ENCODE assay signal across 14 mouse cellular contexts in genomic region chr8:120686051-120686450, GRCm38 (mm10). TPM values are rescaled to one million over a fixed set of nuclear protein-coding genes. Genes with fewer than 3 reads are reported as not detected.
A peak's percentile ranks its signal among the peaks of the same experiment; 100 is the strongest.
DNase-seq lines count a peak whose midpoint lies in the region; ATAC-seq and TF ChIP-seq lines count a peak whose summit lies in the region.
"Had no signal": no experiment of that assay in that cellular context is flagged by ENCODE, and none has a peak within 500 bp of the region (broad histone marks: within the 10 kb centered on the region; RNA-seq: fewer than 3 reads in every experiment).

No protein-coding gene starts in this region.

- no peaks in the 10 kb centered on the region for H3K27me3 ChIP-seq in stomach, embryonic 14.5 days (ENCODE audit: control insufficient read depth, insufficient read depth, low read length)
- no peaks in the 10 kb centered on the region for H3K27me3 ChIP-seq in stomach, postnatal 0 days (ENCODE audit: control insufficient read depth, insufficient read depth, low read length)
- H3K27me3 ChIP-seq in liver, embryonic 14.5 days (ENCODE audit: control insufficient read depth, insufficient read depth, low read length) = no peaks in the 10 kb centered on the region

- no peak for ATAC-seq in stomach, embryonic 14.5 days (ENCODE audit: insufficient number of reproducible peaks, insufficient read depth, low FRiP score, low read depth)
- ATAC-seq in stomach, postnatal 0 days (ENCODE audit: low FRiP score, low TSS enrichment) = no peak
- peak; percentile 27; the same call in 1 of the 2 replicates for ATAC-seq in liver, embryonic 14.5 days (ENCODE audit: insufficient read depth)

- DNase-seq in heart, adult 11 months = peak; percentile 99
- DNase-seq in heart, postnatal 10 days = no peak
- no peak for DNase-seq in stomach, postnatal 0 days (ENCODE audit: low spot score)
- no peak for DNase-seq in liver, embryonic 14.5 days (ENCODE audit: low read depth in 3 of 3, low spot score in 3 of 3)
- DNase-seq in skeletal muscle tissue, adult 2 months (ENCODE audit: low read depth, low spot score) = peak; percentile 52
- no peak for DNase-seq in cerebellum, adult 11 months
- DNase-seq in urinary bladder, postnatal 10 days (ENCODE audit: low spot score) = no peak
- DNase-seq: cerebellum, adult 9-11 months; layer of hippocampus, postnatal 36 days; midbrain, embryonic 14.5 days; thymus, adult 18-20 months had no signal

- H3K4me3 ChIP-seq in stomach, embryonic 14.5 days (ENCODE audit: low read depth, low read length) = no peak overlapping the region
- H3K4me3 ChIP-seq in stomach, postnatal 0 days (ENCODE audit: low read depth, low read length) = no peak overlapping the region
- no peak overlapping the region for H3K4me3 ChIP-seq in liver, embryonic 14.5 days (ENCODE audit: insufficient read depth in 1 of 2, low read depth in 2 of 2, low read length in 2 of 2)
- H3K4me3 ChIP-seq: forebrain, embryonic 10.5 days; hindbrain, embryonic 12.5 days had no signal

- no peak for TF ChIP-seq CTCF in stomach, postnatal 0 days (IDR thresholded peaks at IDR 0.05; ENCODE audit: low read depth)
- TF ChIP-seq CTCF in liver, embryonic 14.5 days (IDR thresholded peaks at IDR 0.05; ENCODE audit: low read depth) = no peak

- H3K4me2 ChIP-seq in stomach, embryonic 14.5 days (replicated peaks; ENCODE audit: low read depth, low read length) = no peak overlapping the region
- H3K4me2 ChIP-seq in stomach, postnatal 0 days (replicated peaks; ENCODE audit: low read depth) = no peak overlapping the region
- H3K4me2 ChIP-seq in liver, embryonic 14.5 days (ENCODE audit: low read depth) = no peak overlapping the region
- H3K4me2 ChIP-seq: hindbrain, embryonic 12.5 days had no signal

- H3K4me1 ChIP-seq in stomach, embryonic 14.5 days (ENCODE audit: control insufficient read depth, insufficient read depth, low read length) = peaks cover 14% of the 10 kb centered on the region
- peaks cover 9% of the 10 kb centered on the region for H3K4me1 ChIP-seq in stomach, postnatal 0 days (replicated peaks; ENCODE audit: control insufficient read depth, insufficient read depth)
- no peaks in the 10 kb centered on the region for H3K4me1 ChIP-seq in liver, embryonic 14.5 days (replicated peaks; ENCODE audit: control insufficient read depth in 2 of 2, insufficient read depth in 2 of 2, low read length in 1 of 2)

- no peaks in the 10 kb centered on the region for H3K9me3 ChIP-seq in stomach, embryonic 14.5 days (ENCODE audit: control insufficient read depth, low read depth, low read length)
- H3K9me3 ChIP-seq in stomach, postnatal 0 days (ENCODE audit: control insufficient read depth, low read length) = no peaks in the 10 kb centered on the region
- no peaks in the 10 kb centered on the region for H3K9me3 ChIP-seq in liver, embryonic 14.5 days (ENCODE audit: control insufficient read depth, low read length)
- H3K9me3 ChIP-seq: forebrain, embryonic 10.5 days; hindbrain, embryonic 12.5 days had no signal

- intact Hi-C loops in heart, postnatal 10 days (cut with DNase I) = no loop called here

- no peak for TF ChIP-seq EP300 in stomach, postnatal 0 days (optimal IDR thresholded peaks at IDR 0.05)
- no peak for TF ChIP-seq EP300 in liver, embryonic 14.5 days (IDR thresholded peaks at IDR 0.05; ENCODE audit: low read depth)

- no peak overlapping the region for H3K9ac ChIP-seq in stomach, embryonic 14.5 days (replicated peaks; ENCODE audit: low read depth, low read length)
- no peak overlapping the region for H3K9ac ChIP-seq in stomach, postnatal 0 days (ENCODE audit: low read length)
- H3K9ac ChIP-seq in liver, embryonic 14.5 days (replicated peaks) = no peak overlapping the region
- H3K9ac ChIP-seq: hindbrain, embryonic 12.5 days had no signal

- peak overlapping the region; percentile 78; the same call in 1 of the 2 replicates for H3K27ac ChIP-seq in stomach, embryonic 14.5 days (ENCODE audit: low read length)
- no peak overlapping the region for H3K27ac ChIP-seq in stomach, postnatal 0 days (replicated peaks)
- no peak overlapping the region for H3K27ac ChIP-seq in liver, embryonic 14.5 days
- H3K27ac ChIP-seq: forebrain, embryonic 10.5 days; hindbrain, embryonic 12.5 days had no signal

- no peaks in the 10 kb centered on the region for H3K36me3 ChIP-seq in stomach, embryonic 14.5 days (ENCODE audit: control insufficient read depth, insufficient read depth, low read length)
- no peaks in the 10 kb centered on the region for H3K36me3 ChIP-seq in stomach, postnatal 0 days (ENCODE audit: control insufficient read depth, insufficient read depth, low read length)
- H3K36me3 ChIP-seq in liver, embryonic 14.5 days (replicated peaks; ENCODE audit: control insufficient read depth, insufficient read depth, low read depth) = no peaks in the 10 kb centered on the region
- H3K36me3 ChIP-seq: forebrain, embryonic 10.5 days; hindbrain, embryonic 12.5 days had no signal

- 88% methylated on average over 13 of the region's 13 CpGs for WGBS in stomach, embryonic 14.5 days
- 82% methylated on average over 13 of the region's 13 CpGs for WGBS in stomach, postnatal 0 days
- 31% methylated on average over 13 of the region's 13 CpGs for WGBS in liver, embryonic 14.5 days (ENCODE audit: insufficient replicate concordance)

RNA-seq across cellular contexts. Expression of gene Emc8, which starts 17.7 kb away (rescaled TPM):
- total RNA-seq in heart, postnatal 10 days (2021) = 10 to 100 TPM; 65.9 to 68.6 TPM
- polyA plus RNA-seq in stomach, embryonic 14.5 days (2014; fragmentation: Nextera tagmentation; extraction: Ambion mirVana) = 244 and 254 TPM in 2 replicates
- polyA plus RNA-seq in stomach, postnatal 0 days (2015; fragmentation: Nextera tagmentation; extraction: Ambion mirVana) = 149 and 162 TPM in 2 replicates
- polyA plus RNA-seq in liver, embryonic 14.5 days (2012; rRNA removed) = 40.3 and 45.5 TPM in 2 replicates
- polyA plus RNA-seq in liver, embryonic 14.5 days (2014; fragmentation: Nextera tagmentation; extraction: Ambion mirVana) = 122 and 125 TPM in 2 replicates

RNA-seq across cellular contexts. Expression of gene Cox4i1, which starts 18.0 kb away (rescaled TPM):
- total RNA-seq in heart, postnatal 10 days (2021) = 1,000 to 10,000 TPM; 3,943 to 4,033 TPM
- polyA plus RNA-seq in stomach, embryonic 14.5 days (2014; fragmentation: Nextera tagmentation; extraction: Ambion mirVana) = 1,095 and 1,156 TPM in 2 replicates
- polyA plus RNA-seq in stomach, postnatal 0 days (2015; fragmentation: Nextera tagmentation; extraction: Ambion mirVana) = 1,419 and 1,437 TPM in 2 replicates
- 383 and 573 TPM in 2 replicates for polyA plus RNA-seq in liver, embryonic 14.5 days (2012; rRNA removed)
- 701 and 721 TPM in 2 replicates for polyA plus RNA-seq in liver, embryonic 14.5 days (2014; fragmentation: Nextera tagmentation; extraction: Ambion mirVana)

RNA-seq across cellular contexts. Expression of gene Gm27021, which starts 18.2 kb away (rescaled TPM):
- under 1 TPM in 1 of 2 experiments, not detected in 1; 0.48 TPM for total RNA-seq in heart, postnatal 10 days (2021)
- polyA plus RNA-seq in stomach, embryonic 14.5 days (2014; fragmentation: Nextera tagmentation; extraction: Ambion mirVana) = 2.4 TPM in 1 of 2 replicates, not detected in the other
- polyA plus RNA-seq in stomach, postnatal 0 days (2015; fragmentation: Nextera tagmentation; extraction: Ambion mirVana) = 2.1 and 4.7 TPM in 2 replicates
- polyA plus RNA-seq in liver, embryonic 14.5 days (2012; rRNA removed) = 0.30 and 0.38 TPM in 2 replicates
- polyA plus RNA-seq in liver, embryonic 14.5 days (2014; fragmentation: Nextera tagmentation; extraction: Ambion mirVana) = not detected in 2 replicates
- total RNA-seq: layer of hippocampus, postnatal 36 days had no signal

RNA-seq across cellular contexts. Expression of gene 1190005I06Rik, which starts 38.6 kb away (rescaled TPM):
- total RNA-seq in heart, postnatal 10 days (2021) = 1 to 10 TPM; 5.1 to 10.0 TPM
- polyA plus RNA-seq in stomach, embryonic 14.5 days (2014; fragmentation: Nextera tagmentation; extraction: Ambion mirVana) = 3.6 and 5.0 TPM in 2 replicates
- polyA plus RNA-seq in stomach, postnatal 0 days (2015; fragmentation: Nextera tagmentation; extraction: Ambion mirVana) = 12.2 and 14.0 TPM in 2 replicates
- 0.26 and 0.28 TPM in 2 replicates for polyA plus RNA-seq in liver, embryonic 14.5 days (2012; rRNA removed)
- polyA plus RNA-seq in liver, embryonic 14.5 days (2014; fragmentation: Nextera tagmentation; extraction: Ambion mirVana) = 0.86 and 1.7 TPM in 2 replicates

RNA-seq across cellular contexts. Expression of gene Irf8, which starts 50.1 kb away (rescaled TPM):
- total RNA-seq in heart, postnatal 10 days (2021) = 1 to 10 TPM; 6.0 to 7.7 TPM
- polyA plus RNA-seq in stomach, embryonic 14.5 days (2014; fragmentation: Nextera tagmentation; extraction: Ambion mirVana) = 12.7 and 15.3 TPM in 2 replicates
- polyA plus RNA-seq in stomach, postnatal 0 days (2015; fragmentation: Nextera tagmentation; extraction: Ambion mirVana) = 18.7 and 18.9 TPM in 2 replicates
- 3.3 and 4.2 TPM in 2 replicates for polyA plus RNA-seq in liver, embryonic 14.5 days (2012; rRNA removed)
- 7.2 and 8.9 TPM in 2 replicates for polyA plus RNA-seq in liver, embryonic 14.5 days (2014; fragmentation: Nextera tagmentation; extraction: Ambion mirVana)

Comparison
In these comparisons a context has a peak if more than half of its experiments do, and no peak if none do; other contexts are left out.
1. DNase-seq: peak in heart, adult 11 months (single experiment) and skeletal muscle tissue, adult 2 months (single experiment); none in heart, postnatal 10 days (0 of 2), stomach, postnatal 0 days (single experiment), liver, embryonic 14.5 days (0 of 3), cerebellum, adult 11 months (single experiment) and urinary bladder, postnatal 10 days (single experiment).